Mouse (Mus musculus): ENCODE results near the gene Rab11fip5.

- no peak for TF ChIP-seq POLR2A (IDR thresholded peaks at IDR 0.05; ENCODE audit: insufficient read depth, low read depth, low read length)
- no peak for TF ChIP-seq CTCF (IDR thresholded peaks at IDR 0.05; ENCODE audit: insufficient read depth, low read depth, low read length)
Measured at GRCm38 (mm10) chr6:85369181-85369860, 5.1 kb downstream of the Rab11fip5 start.
